Mouse (Mus musculus): ENCODE results near the gene Ampd3. TPM values are rescaled to one million over a fixed set of nuclear protein-coding genes. Genes with fewer than 3 reads are reported as not detected.

The Ampd3 gene
- total RNA-seq, 2 experiments from 2014 or later = 22.0 to 24.2 TPM

DNA sequence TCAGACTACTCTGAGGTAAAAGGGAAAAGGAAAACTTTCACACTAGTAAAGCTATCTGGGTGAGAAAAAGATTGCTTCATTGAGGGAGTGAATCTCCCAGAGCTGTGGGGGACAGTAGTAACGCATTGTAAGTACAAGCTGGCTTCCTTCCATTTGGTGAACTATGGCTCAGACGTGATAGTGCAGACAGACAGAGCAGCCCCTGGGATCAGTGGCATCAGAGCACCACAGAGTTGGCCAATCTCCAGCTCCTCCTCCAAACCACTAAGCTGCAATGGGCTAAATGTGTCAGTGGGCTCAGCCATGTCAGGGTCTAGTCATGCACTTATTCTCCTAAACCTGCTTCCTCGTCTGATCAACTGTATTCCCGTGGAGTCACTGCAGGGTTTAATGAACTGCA lies 55.6 kb downstream of the Ampd3 start:
- intact Hi-C loops (cut with DNase I) = loop anchor here (1.0 kb wide), 1 partner anchor 19 kb away; no protein-coding TSS in a partner anchor
- no peak for DNase-seq (ENCODE audit: low spot score in 2 of 2)

DNA sequence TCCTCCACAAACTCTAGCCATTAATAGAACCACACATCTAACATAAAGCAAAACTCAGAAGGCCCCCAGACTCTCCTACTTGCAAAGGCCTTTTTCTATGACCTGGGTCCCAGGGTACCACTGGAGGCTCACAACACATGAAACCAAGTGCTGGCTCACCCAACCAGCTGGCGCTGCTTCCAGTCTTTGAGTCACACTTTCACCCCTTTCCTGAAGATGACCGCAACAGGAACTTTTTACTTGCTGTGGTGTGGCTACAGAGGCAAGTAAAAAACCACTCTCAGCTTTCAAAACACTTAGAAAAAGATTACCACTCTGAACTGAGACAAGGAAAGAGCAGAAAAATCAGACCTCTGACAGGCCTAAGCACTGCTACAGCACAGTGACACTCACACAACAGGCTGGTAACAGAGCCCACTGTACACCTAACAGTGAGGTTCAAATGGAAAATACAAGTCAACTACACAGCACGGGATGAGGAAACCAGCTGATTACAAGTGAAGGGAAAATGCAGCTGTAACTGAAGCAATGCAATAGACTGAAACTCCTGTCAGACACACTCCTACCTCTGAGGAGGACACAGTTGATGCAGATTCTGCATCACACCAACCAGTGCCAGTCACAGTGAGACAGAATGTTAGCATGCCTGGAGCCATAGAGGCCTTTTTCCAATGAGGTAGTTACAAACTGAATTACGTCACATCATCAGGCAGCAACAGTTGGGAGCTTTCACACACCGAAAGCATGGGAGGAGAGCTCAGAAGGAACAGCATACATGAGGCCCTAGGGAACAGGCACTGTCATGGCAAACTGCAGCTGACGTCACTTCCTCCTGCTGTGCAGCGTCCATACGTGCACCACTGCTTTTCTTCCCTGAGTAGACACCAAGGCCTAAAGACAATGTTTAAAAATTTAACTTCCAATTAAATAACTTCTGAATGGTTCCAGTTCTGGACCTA lies 56.3 kb downstream of the Ampd3 start:
- no peak for DNase-seq (ENCODE audit: low spot score in 2 of 2)
- intact Hi-C loops (cut with DNase I) = loop anchor here (1.0 kb wide), 1 partner anchor 18 kb away; no protein-coding TSS in a partner anchor

DNA sequence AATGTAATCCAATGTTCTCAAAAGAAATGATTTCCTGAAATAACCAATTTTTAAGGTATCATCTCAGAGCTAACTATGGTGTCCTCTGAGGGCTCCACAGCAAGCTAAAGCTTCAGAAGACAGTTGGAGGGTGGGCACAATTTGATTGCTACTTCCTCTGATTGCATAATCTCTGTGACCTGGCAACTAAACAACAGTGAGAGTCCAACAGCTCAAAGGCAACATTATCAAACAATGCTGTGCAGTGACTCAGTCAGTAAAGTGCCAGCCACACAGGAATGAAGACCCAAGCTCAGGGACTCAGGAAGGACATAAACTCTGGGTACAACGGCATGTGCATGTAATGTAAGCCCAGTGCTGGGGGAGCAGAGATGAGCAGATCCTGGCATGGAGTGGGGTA lies 65.0 kb downstream of the Ampd3 start:
- DNase-seq (ENCODE audit: low spot score in 2 of 2) = no peak
- intact Hi-C loops (cut with DNase I) = no loop called here

DNA sequence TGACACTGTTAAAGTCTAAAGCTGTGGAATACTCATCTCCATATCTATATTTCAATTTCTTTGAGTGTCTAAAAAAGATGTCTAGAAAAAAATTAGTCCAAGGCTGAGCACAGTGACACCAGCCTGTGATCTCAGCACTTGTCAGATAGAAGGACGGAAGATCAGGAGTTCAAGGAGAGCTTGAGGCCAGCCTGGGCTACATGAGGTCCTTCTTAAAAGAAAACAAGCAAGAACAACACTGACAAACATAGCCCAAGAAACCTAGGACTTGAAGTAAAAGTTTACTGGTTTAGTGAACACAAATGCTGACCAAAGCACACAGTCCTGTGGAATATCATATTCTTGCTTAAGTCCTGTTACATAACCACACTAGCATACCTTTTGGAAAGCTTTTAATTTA lies 66.0 kb downstream of the Ampd3 start:
- intact Hi-C loops (cut with DNase I) = no loop called here
- no peak for DNase-seq (ENCODE audit: low spot score in 2 of 2)

DNA sequence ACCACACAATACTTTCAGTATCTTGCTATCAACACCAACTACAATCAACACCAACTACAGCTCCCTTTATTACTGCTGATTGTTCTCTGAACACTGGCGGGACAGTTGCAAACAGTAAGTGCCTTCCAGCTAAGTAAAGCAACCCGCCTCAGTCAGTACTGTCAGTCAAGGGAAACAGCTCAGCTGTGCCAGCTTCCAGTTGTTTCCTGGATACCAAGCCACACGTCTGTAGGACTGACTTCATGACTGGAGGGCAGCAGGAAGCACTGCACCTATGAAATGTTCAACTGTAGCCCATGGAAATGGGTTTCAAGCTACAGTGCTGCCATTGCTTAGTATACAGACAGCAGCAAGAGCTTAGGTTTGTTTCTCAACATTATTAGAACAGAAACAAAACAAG lies 66.5 kb downstream of the Ampd3 start:
- intact Hi-C loops (cut with DNase I) = no loop called here
- no peak for DNase-seq (ENCODE audit: low spot score in 2 of 2)

DNA sequence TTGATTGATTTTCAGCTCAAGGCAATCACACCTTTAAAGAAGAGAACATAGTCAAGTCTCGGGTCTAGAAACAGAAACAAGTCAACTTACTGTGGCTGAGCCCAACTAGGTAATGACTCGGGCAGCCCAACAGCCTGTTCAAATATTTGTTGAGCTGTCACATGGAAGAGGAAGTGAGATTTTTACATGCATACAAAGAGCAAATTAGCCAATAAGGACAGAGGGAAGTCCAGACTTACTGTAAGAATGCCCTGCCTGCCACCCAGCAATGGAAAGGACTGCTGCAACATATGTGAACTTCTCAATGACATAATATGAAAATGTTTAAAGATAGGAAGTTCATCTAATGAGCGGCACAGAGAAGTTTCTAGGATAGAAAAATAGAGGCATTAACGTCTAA lies 72.3 kb downstream of the Ampd3 start:
- intact Hi-C loops (cut with DNase I) = no loop called here

DNA sequence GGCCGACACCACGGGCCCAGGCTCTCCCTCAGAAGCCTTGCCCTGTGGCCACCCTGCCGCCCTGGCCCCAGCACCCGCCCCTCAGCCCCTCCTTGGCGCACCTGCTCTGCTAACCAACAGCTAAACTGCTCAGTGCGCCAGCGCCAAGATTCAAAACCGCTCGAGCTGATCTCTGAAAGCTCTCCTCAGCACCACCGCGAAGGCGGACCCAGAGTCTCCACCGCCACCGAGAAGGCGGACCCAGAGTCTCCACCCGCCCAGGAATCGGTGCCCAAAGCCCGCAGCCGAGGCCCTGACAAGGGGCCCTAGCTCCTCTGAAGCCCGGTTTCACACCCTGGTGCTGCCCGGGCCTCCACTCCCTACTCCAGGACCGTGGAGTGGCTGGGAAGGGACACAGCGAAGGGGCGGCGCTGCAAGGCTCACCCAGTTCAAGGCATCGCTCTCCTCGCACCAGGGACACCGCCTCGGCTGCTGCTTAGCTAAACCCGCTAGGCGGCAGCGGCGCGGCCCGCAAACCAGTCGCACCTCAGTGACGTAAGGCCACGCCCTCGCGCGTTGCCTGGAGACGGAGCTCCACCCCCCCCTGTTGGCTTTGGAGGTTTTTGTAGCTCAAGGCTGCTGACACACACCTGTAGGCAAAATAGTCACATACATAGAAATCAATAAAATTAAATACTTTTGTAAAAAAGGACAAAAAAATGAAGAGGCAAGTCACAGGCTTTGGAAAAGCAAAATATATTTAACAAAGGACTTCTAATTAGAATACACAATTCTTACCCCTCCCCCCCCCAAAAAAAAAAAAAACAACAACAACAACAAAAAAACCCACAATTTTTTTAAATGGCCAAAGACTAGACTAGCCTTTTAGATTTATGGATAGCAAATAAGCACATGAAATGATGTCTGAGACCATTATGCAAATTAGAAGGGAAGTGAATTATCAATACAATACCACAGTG lies 76.2 kb downstream of the Ampd3 start, which contains the start of gene Rnf141:
Gene Rnf141 (minus strand): TSS at position 542 of the 959 bp plus-strand sequence.
- intact Hi-C loops (cut with DNase I) = no loop called here
- peak; percentile 94 to 96 for DNase-seq (ENCODE audit: low spot score in 2 of 2)

More for the DNA sequence above, 72.3 kb downstream of the Ampd3 start:
- DNase-seq (ENCODE audit: low spot score in 2 of 2) = no peak

DNA sequence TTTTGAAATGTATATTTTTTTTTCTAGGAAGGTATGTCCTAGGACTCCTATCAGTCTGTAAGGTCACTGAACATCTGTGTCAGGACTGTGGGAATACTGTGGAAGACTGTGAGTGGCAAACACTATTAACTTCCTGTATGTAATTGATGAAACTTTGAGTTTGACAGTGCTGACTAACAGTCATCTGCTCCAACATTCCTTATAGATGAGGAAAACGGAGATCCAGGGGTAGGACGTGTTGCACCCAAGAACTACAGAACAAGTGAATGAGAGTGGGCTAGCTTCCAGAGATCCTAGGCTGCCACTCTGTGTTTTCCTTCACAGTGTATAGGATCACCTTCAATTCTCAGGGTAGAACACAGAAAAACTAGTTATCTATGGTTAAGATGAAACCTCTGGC lies 79.3 kb downstream of the Ampd3 start:
- intact Hi-C loops (cut with DNase I) = no loop called here
- no peak for DNase-seq (ENCODE audit: low spot score in 2 of 2)

DNA sequence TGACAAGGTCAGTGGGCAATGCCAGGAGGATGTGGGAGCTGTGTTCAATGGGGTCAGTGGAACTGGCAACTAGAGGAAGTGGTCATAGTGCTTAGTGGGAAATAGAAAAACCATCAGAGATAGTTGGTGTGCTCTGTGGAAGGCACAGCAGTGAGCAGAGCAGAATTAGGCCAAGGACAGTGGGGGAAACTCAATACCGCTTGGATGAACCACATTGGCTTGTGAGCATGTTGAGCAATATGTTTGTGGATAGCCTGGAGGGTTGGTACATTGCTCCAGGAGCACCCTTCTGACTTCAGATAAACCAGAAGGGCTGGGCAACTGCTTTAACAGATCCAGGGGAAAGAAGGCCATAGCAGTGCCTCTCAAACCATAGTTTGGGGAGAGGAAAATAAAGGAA lies 80.4 kb downstream of the Ampd3 start:
- intact Hi-C loops (cut with DNase I) = no loop called here
- no peak for DNase-seq (ENCODE audit: low spot score in 2 of 2)

DNA sequence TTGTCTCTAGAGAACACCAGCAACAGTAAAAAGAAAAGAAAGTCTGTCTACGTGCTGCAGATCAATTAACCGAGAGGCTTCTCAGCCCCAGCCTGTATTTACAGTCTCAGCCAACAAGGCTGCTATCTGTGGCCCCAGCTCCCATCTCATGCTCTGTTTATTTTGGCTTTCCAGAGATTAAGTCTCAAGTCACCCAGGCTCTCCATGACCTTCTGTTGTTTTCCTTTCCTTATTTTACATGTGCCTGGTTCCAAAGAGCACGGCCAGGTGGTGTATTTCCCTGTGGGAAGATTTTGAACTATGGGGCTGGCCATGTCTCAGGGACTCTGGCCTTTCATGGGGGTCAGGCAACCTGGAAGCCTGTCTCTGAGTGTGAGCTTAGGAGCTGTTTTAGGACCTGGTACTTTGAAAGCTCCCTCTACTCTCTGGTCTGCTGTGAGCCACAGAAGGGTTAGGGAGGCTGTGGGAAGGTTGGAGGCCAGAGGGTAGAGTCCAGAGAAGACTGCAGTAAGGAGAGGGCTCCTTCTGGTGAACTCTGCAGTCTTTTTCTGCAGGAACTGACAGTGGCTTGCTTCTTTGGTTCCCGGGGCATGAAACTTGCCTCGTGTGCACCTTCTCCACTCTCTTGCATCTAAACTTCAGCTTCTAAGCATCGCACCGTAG lies 83.7 kb downstream of the Ampd3 start:
- DNase-seq (ENCODE audit: low spot score in 2 of 2) = no peak

DNA sequence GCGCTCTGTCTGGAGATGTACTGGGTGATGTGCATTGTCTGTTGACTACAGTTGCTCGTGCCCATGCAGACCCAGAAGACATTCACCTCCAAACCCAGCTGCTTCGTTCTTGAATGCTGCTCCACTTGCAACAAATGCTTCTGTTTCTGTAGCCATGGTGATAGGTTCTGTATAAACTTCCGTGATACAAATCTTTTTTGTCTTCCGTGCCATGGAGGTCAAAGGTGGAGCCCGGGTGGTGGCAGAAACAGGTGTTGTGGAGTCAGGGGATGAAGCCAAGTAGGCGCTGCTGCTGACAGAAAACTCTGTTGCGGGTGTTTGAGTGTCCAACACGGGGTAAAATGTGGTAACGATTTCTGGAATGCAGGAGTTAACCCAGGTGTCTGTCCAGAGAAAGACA lies 85.6 kb downstream of the Ampd3 start:
- DNase-seq (ENCODE audit: low spot score in 2 of 2) = no peak

More for the DNA sequence above, 83.7 kb downstream of the Ampd3 start:
- intact Hi-C loops (cut with DNase I) = no loop called here

DNA sequence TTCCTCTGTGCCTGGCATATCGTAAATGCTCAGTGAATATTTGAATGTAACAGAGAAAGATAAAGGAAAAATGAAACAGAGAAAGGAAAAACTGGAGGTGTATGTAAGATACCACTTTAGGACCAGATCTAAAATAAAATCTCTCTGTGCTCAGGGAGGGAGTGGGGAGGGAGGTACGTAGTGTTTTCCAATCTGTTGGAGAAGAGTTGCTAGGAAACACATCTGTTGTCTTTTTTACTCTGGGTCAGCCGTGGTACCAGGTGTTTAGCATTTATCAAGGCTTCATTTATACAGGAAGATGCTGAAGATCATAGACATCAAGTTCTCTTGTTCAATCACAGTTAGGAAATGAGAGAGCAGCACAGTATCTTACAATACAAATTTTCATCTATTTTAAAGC lies 86.5 kb downstream of the Ampd3 start:
- peak; percentile 21 to 74 for DNase-seq (ENCODE audit: low spot score in 2 of 2)
- intact Hi-C loops (cut with DNase I) = no loop called here

More for the DNA sequence above, 85.6 kb downstream of the Ampd3 start:
- intact Hi-C loops (cut with DNase I) = no loop called here

DNA sequence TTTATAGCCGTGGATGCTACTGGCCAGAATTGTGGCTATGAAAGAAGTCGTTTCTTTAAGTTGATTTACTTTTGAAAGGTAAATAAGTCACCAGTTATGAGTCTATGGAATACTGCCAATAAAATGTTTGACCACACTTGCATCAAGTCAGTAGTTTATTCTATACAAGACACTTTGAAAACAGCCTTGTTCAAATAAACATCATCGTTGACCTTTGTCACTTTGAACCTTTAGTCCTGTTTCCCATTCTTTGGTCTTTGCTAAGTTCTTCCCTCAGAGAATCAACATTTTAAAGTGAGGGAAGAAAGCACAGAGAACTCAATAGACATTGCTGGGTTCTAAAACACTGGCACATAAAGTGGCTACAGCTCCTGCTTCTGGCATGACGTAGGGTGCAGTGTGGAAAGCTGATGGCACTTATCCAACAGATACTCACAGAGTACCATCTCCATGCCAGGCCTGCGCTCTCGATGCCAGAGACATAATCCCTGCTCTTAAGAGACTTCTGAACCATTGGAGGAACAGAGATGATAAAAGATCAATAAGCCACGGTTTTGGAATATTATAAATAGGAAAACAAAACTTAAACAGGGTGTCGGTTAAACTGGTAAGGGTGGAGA lies 87.0 kb downstream of the Ampd3 start:
- intact Hi-C loops (cut with DNase I) = no loop called here
- DNase-seq (ENCODE audit: low spot score in 2 of 2) = peak in 1 of 2 experiments; percentile 26

DNA sequence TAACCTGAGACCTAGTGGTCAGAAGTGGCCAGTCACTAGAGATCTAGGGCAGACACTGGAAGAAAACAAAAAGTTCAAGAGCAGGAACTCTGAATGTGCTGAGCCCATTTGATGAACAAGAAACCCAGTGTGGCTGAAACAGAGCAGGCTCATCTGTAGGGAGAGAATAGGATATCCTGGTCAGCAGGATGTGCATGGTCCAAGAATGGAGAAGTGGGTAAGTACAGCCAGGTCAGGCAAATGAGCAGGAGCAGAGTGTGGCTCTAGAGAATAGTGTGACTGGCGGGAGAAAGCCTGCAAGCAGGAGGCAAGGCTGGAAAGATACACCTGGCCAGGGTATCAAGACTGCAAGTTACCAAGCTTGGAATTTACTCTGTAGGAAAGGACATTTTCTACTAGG lies 87.6 kb downstream of the Ampd3 start:
- intact Hi-C loops (cut with DNase I) = no loop called here
- no peak for DNase-seq (ENCODE audit: low spot score in 2 of 2)

DNA sequence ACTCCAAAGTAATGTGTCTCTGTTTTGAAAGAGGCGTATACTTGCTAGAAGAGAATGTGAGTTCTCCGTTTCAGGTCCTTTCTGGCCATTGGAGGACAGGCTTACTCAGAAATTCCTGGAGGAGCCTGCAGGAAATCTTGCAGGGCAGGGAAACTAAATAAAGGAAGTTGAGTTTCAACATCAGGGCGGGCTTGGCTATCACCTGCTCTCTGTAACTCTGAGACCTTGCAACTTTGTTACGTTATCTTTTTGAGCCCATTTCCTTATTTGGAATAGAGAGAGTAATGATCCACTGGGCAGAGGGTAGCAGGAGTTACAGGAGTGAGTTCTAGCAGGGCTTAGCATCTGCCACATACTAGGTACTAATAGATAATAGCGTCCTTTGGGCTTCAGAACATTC lies 92.1 kb downstream of the Ampd3 start:
- intact Hi-C loops (cut with DNase I) = no loop called here

More for the DNA sequence above, 92.1 kb downstream of the Ampd3 start:
- no peak for DNase-seq (ENCODE audit: low spot score in 2 of 2)
